Comparison of ENCODE assay signal across 9 mouse cellular contexts in genomic region chr11:108605301-108605700, GRCm38 (mm10).
A peak's percentile ranks its signal among the peaks of the same experiment; 100 is the strongest.
DNase-seq lines count a peak whose midpoint lies in the region; ATAC-seq and TF ChIP-seq lines count a peak whose summit lies in the region.
"Had no signal": no experiment of that assay in that cellular context is flagged by ENCODE, and none has a peak within 500 bp of the region (broad histone marks: within the 10 kb centered on the region; RNA-seq: fewer than 3 reads in every experiment).

No protein-coding gene starts in this region.

- H3K4me2 ChIP-seq in forebrain, embryonic 16.5 days (ENCODE audit: low read length) = peak overlapping the region; percentile 13; the same call in 1 of the 2 replicates
- peak overlapping the region; percentile 27 for H3K4me2 ChIP-seq in midbrain, embryonic 14.5 days (ENCODE audit: low read length)

- H3K9me3 ChIP-seq in forebrain, embryonic 16.5 days (ENCODE audit: control insufficient read depth, low read length) = no peaks in the 10 kb centered on the region
- no peaks in the 10 kb centered on the region for H3K9me3 ChIP-seq in midbrain, embryonic 14.5 days (ENCODE audit: control insufficient read depth, low read length)

- TF ChIP-seq CTCF in cerebellum, adult 2 months (IDR thresholded peaks at IDR 0.05; ENCODE audit: borderline replicate concordance, insufficient read depth, low read depth, low read length) = no peak

- no peaks in the 10 kb centered on the region for H3K4me1 ChIP-seq in cerebellum, adult 2 months (ENCODE audit: control insufficient read depth, insufficient read depth, low read length)
- H3K4me1 ChIP-seq in forebrain, embryonic 16.5 days (replicated peaks; ENCODE audit: control insufficient read depth, insufficient read depth, low read length) = peaks cover 7% of the 10 kb centered on the region; the same call in 1 of the 2 replicates
- no peaks in the 10 kb centered on the region for H3K4me1 ChIP-seq in midbrain, embryonic 14.5 days (ENCODE audit: control insufficient read depth, insufficient read depth, low read length)

- H3K4me3 ChIP-seq in cerebellum, adult 2 months (replicated peaks; ENCODE audit: insufficient read depth, low read depth, low read length) = no peak overlapping the region
- no peak overlapping the region; the same call in 1 of the 2 replicates for H3K4me3 ChIP-seq in forebrain, embryonic 16.5 days (replicated peaks; ENCODE audit: low read length)
- H3K4me3 ChIP-seq in midbrain, embryonic 14.5 days (replicated peaks; ENCODE audit: low read depth, low read length) = peak overlapping the region; percentile 32

- peak; percentile 1 for DNase-seq in cerebellum, adult 11-12 months
- peak; percentile 14 to 19 for DNase-seq in cerebellum, adult 2 months
- peak; percentile 68 for DNase-seq in midbrain, embryonic 14.5 days
- no peak for DNase-seq in gastrocnemius, postnatal 14 days
- no peak for DNase-seq in heart, postnatal 25 days (ENCODE audit: low spot score)

- no peak for TF ChIP-seq POLR2A in cerebellum, adult 2 months (IDR thresholded peaks at IDR 0.05; ENCODE audit: borderline replicate concordance, insufficient read depth, low read length)

- intact Hi-C loops in gastrocnemius, postnatal 14 days (cut with DNase I; ENCODE audit: low total_unique reads) = no loop called here
- intact Hi-C loops in heart, postnatal 25 days (cut with DNase I) = no loop called here

- no peaks in the 10 kb centered on the region for H3K27me3 ChIP-seq in cerebellum, adult 2 months (ENCODE audit: control insufficient read depth, insufficient read depth, low read length)
- H3K27me3 ChIP-seq in forebrain, embryonic 16.5 days (replicated peaks; ENCODE audit: control insufficient read depth, insufficient read depth, low read length) = no peaks in the 10 kb centered on the region
- H3K27me3 ChIP-seq in midbrain, embryonic 14.5 days (ENCODE audit: control insufficient read depth, insufficient read depth, low read length) = no peaks in the 10 kb centered on the region
- H3K27me3 ChIP-seq: Patski had no signal

- WGBS in cerebellum, adult 2 months = 15% methylated on average over 3 of the region's 3 CpGs
- WGBS in forebrain, embryonic 16.5 days = 7% methylated on average over 3 of the region's 3 CpGs
- WGBS in midbrain, embryonic 14.5 days = 18% methylated on average over 3 of the region's 3 CpGs

- 0 out of 2 replicates have a peak overlapping the region, but pooled peaks have one; percentile 17 for H3K9ac ChIP-seq in forebrain, embryonic 16.5 days (replicated peaks; ENCODE audit: low read depth, low read length)
- no peak overlapping the region for H3K9ac ChIP-seq in midbrain, embryonic 14.5 days (replicated peaks; ENCODE audit: low read length)

- ATAC-seq in cerebellum, adult (ENCODE audit: insufficient number of reproducible peaks, low FRiP score, low TSS enrichment) = no peak
- peak; percentile 50; the same call in 1 of the 2 replicates for ATAC-seq in forebrain, embryonic 16.5 days
- ATAC-seq in midbrain, embryonic 14.5 days (ENCODE audit: low FRiP score, low TSS enrichment) = peak; percentile 74; the same call in 1 of the 2 replicates
- ATAC-seq in granulocyte monocyte progenitor cell, adult 5-6 weeks (replicated peaks; ENCODE audit: poor library complexity, severe bottlenecking) = no peak
- ATAC-seq: Patski had no signal

- no peak overlapping the region for H3K27ac ChIP-seq in cerebellum, adult 2 months (ENCODE audit: insufficient read depth, low read length)
- H3K27ac ChIP-seq in forebrain, embryonic 16.5 days (ENCODE audit: low read length) = peak overlapping the region; percentile 67
- H3K27ac ChIP-seq in midbrain, embryonic 14.5 days (replicated peaks; ENCODE audit: low read depth, low read length) = peak overlapping the region; percentile 73

- H3K36me3 ChIP-seq in forebrain, embryonic 16.5 days (ENCODE audit: control insufficient read depth, insufficient read depth) = no peaks in the 10 kb centered on the region
- no peaks in the 10 kb centered on the region for H3K36me3 ChIP-seq in midbrain, embryonic 14.5 days (ENCODE audit: control insufficient read depth, insufficient read depth, low read length)

Comparison
In these comparisons a context has a peak if more than half of its experiments do, and no peak if none do; other contexts are left out.
1. DNase-seq: peak in cerebellum, adult 11-12 months (single experiment), cerebellum, adult 2 months (2 of 2) and midbrain, embryonic 14.5 days (single experiment); none in gastrocnemius, postnatal 14 days (single experiment) and heart, postnatal 25 days (single experiment).
2. ATAC-seq: peak in forebrain, embryonic 16.5 days (single experiment) and midbrain, embryonic 14.5 days (single experiment); none in cerebellum, adult (single experiment) and granulocyte monocyte progenitor cell, adult 5-6 weeks (single experiment).